Mouse (Mus musculus): ENCODE measurements around the gene Spata25.

- TF ChIP-seq CHD2 (IDR thresholded peaks at IDR 0.05; ENCODE audit: low read depth, low read length) = no peak
- TF ChIP-seq ZNF384 (IDR thresholded peaks at IDR 0.05; ENCODE audit: low read depth, low read length) = no peak
- no peak for TF ChIP-seq MAFK (IDR thresholded peaks at IDR 0.05; ENCODE audit: insufficient read depth, low read depth, low read length)
- TF ChIP-seq ZC3H11A (IDR thresholded peaks at IDR 0.05; ENCODE audit: borderline replicate concordance, low read depth, low read length) = no peak
- TF ChIP-seq HCFC1 (IDR thresholded peaks at IDR 0.05; ENCODE audit: borderline replicate concordance, insufficient read depth, low read length) = no peak
These were observed 50.9 kb downstream of the Spata25 start for GRCm38 (mm10) chr2:164777246-164778014.

Data from ES-E14 (cell line).